Mouse (Mus musculus) hindbrain, embryonic 15.5 days (tissue): ENCODE results near the gene Col16a1. TPM values are rescaled to one million over a fixed set of nuclear protein-coding genes. Genes with fewer than 3 reads are reported as not detected.

Source experiments
- ATAC-seq: fragments of 200-750 bp; cut with Nextera tagmentation; 2 replicates; pipeline ENCODE4 v1.8.0; 2017; ENCODE audit warnings: low read depth, moderate number of reproducible peaks, moderate TSS enrichment; ENCODE audit not compliant: low FRiP score
- H3K27ac ChIP-seq: fragments of 300-500 bp; sonication (generic); replicated peaks from 2 replicates; pipeline ENCODE4 v1.5.1; 2015; ENCODE audit warnings: mild to moderate bottlenecking, inconsistent platforms
- H3K27me3 ChIP-seq: fragments of 300-500 bp; sonication (generic); 2 replicates; pipeline ENCODE4 v1.6.1; 2015; ENCODE audit warnings: control low read depth, inconsistent platforms
- H3K36me3 ChIP-seq: fragments of 300-500 bp; sonication (generic); 2 replicates; pipeline ENCODE4 v1.6.1; 2015; ENCODE audit warnings: control low read depth, inconsistent platforms
- H3K4me1 ChIP-seq: fragments of 300-500 bp; sonication (generic); replicated peaks from 2 replicates; pipeline ENCODE4 v1.6.1; 2015; ENCODE audit warnings: control low read depth, inconsistent platforms
- H3K4me2 ChIP-seq: fragments of 300-500 bp; sonication (generic); 2 replicates; pipeline ENCODE4 v1.6.1; 2015; ENCODE audit warnings: moderate library complexity, mild to moderate bottlenecking, inconsistent platforms
- H3K4me3 ChIP-seq: fragments of 300-500 bp; sonication (generic); 2 replicates; pipeline ENCODE4 v1.5.1; 2015; ENCODE audit warnings: mild to moderate bottlenecking, inconsistent platforms
- H3K9ac ChIP-seq: fragments of 300-500 bp; sonication (generic); 2 replicates; pipeline ENCODE4 v1.6.1; 2015; ENCODE audit warnings: inconsistent platforms
- H3K9me3 ChIP-seq: fragments of 300-500 bp; sonication (generic); 2 replicates; pipeline ENCODE4 v1.6.1; 2016; ENCODE audit warnings: control low read depth, inconsistent platforms
- WGBS: fragments of 180-500 bp; shearing (Covaris S2); methylation state at CpG from one replicate; pipeline ENCODE4 v1.1.7; 2015; 5-methylcytosine and 5-hydroxymethylcytosine counted together
- polyA plus RNA-seq: library from polyadenylated mRNA; unstranded; fragments of >200 nt; fragmentation: Nextera tagmentation; extraction: Ambion mirVana; gene quantifications from 2 replicates; pipeline ENCODE4 v1.2.1, GENCODE M21; 2015

Gene Col16a1
- polyA plus RNA-seq, 1 experiment from 2014 or later, result 13.4 TPM

GRCm38 (mm10) chr4:130121560-130121959 lies 73.9 kb downstream of the Col16a1 start:
- Histone ChIP-seq H3K27me3 (no peaks in the 10 kb centered on the region), H3K9me3 (no peaks in the 10 kb centered on the region), H3K9ac (no peak overlapping the region), H3K4me2 (no peak overlapping the region), H3K27ac (no peak overlapping the region), H3K4me1 (no peaks in the 10 kb centered on the region), H3K4me3 (no peak overlapping the region), H3K36me3 (peaks cover 16% of the 10 kb centered on the region)
- WGBS, result 71% methylated on average over 8 of the region's 8 CpGs
- no peak for ATAC-seq

DNA sequence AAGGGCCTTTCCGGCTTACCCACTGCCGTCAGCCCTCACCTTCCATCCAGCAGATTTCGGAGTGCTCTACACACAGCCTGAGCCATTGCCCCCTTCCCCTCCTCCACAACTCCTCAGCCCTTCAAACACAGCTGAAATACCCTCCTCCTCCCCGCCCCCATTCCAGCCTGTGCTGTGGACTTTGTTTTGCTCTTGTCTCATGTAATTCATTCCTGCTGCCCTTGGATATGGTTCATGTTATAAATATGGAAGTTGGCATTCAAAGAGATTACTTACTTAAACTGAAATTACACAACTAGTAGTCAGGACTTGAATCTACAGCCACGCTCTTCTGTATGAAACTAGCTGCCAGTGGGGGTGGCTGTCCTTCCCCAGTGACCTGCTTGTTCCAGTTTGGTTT lies 75.4 kb downstream of the Col16a1 start:
- no peak overlapping the region for H3K9ac ChIP-seq
- H3K27ac ChIP-seq, result no peak overlapping the region
- H3K9me3 ChIP-seq, result no peaks in the 10 kb centered on the region
- H3K36me3 ChIP-seq, result peaks cover 19% of the 10 kb centered on the region
- no peak overlapping the region for H3K4me3 ChIP-seq
- WGBS, result 89% methylated on average over 5 of the region's 5 CpGs
- no peaks in the 10 kb centered on the region for H3K4me1 ChIP-seq
- H3K4me2 ChIP-seq, result no peak overlapping the region
- ATAC-seq, result no peak
- H3K27me3 ChIP-seq, result no peaks in the 10 kb centered on the region

GRCm38 (mm10) chr4:130124110-130124509 lies 76.5 kb downstream of the Col16a1 start:
- H3K36me3 ChIP-seq, result peaks cover 19% of the 10 kb centered on the region
- H3K9ac ChIP-seq, result no peak overlapping the region
- no peaks in the 10 kb centered on the region for H3K9me3 ChIP-seq
- WGBS, result 93% methylated on average over 4 of the region's 4 CpGs
- no peaks in the 10 kb centered on the region for H3K4me1 ChIP-seq
- no peak overlapping the region for H3K4me3 ChIP-seq
- no peak overlapping the region for H3K27ac ChIP-seq
- no peaks in the 10 kb centered on the region for H3K27me3 ChIP-seq
- no peak for ATAC-seq
- no peak overlapping the region for H3K4me2 ChIP-seq

GRCm38 (mm10) chr4:130125164-130125563 lies 77.5 kb downstream of the Col16a1 start:
- no peaks in the 10 kb centered on the region for H3K27me3 ChIP-seq
- no peaks in the 10 kb centered on the region for H3K4me1 ChIP-seq
- no peak for ATAC-seq
- no peak overlapping the region for H3K4me2 ChIP-seq
- H3K9ac ChIP-seq, result no peak overlapping the region
- H3K4me3 ChIP-seq, result no peak overlapping the region
- no peak overlapping the region for H3K27ac ChIP-seq
- WGBS, result 88% methylated on average over 6 of the region's 6 CpGs
- peaks cover 19% of the 10 kb centered on the region for H3K36me3 ChIP-seq
- H3K9me3 ChIP-seq, result no peaks in the 10 kb centered on the region

- Histone ChIP-seq H3K9ac (no peak overlapping the region), H3K4me3 (no peak overlapping the region), H3K9me3 (no peaks in the 10 kb centered on the region), H3K27ac (no peak overlapping the region), H3K4me1 (no peaks in the 10 kb centered on the region), H3K27me3 (no peaks in the 10 kb centered on the region), H3K36me3 (peaks cover 19% of the 10 kb centered on the region), H3K4me2 (no peak overlapping the region)
- ATAC-seq, result no peak
- WGBS, result 87% methylated on average over 5 of the region's 5 CpGs
Observed at GRCm38 (mm10) chr4:130125935-130126334, 78.3 kb downstream of the Col16a1 start.

- no peak overlapping the region for H3K4me2 ChIP-seq
- no peaks in the 10 kb centered on the region for H3K4me1 ChIP-seq
- H3K9ac ChIP-seq, result no peak overlapping the region
- ATAC-seq, result no peak
- peaks cover 19% of the 10 kb centered on the region for H3K36me3 ChIP-seq
- no peaks in the 10 kb centered on the region for H3K27me3 ChIP-seq
- no peak overlapping the region for H3K27ac ChIP-seq
- 94% methylated on average over 5 of the region's 5 CpGs for WGBS
- no peaks in the 10 kb centered on the region for H3K9me3 ChIP-seq
- H3K4me3 ChIP-seq, result no peak overlapping the region
Observed at GRCm38 (mm10) chr4:130128907-130129306, 81.3 kb downstream of the Col16a1 start.

DNA sequence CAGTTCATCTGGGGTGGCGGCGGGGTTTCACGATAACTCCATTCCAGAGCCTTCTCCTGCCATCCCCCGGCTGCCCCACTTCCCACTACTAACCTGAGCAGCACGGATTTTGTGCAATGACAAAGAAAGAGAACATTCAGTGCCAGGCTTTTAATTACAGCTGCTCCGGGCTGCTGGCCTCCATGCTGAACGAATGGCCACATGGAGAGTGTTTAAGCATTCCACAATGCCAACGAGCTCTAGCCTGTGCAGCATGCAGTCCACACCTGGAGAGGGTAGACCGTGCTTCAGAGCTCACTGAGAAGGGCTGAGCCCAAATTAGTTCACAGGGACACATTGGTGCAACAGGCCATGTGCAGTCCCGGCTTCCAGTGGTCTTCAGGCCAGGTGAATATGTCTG lies 82.4 kb downstream of the Col16a1 start:
- ATAC-seq, result no peak
- no peaks in the 10 kb centered on the region for H3K4me1 ChIP-seq
- no peak overlapping the region for H3K9ac ChIP-seq
- H3K36me3 ChIP-seq, result peaks cover 14% of the 10 kb centered on the region
- H3K27ac ChIP-seq, result no peak overlapping the region
- no peak overlapping the region for H3K4me2 ChIP-seq
- 77% methylated on average over 10 of the region's 10 CpGs for WGBS
- H3K27me3 ChIP-seq, result no peaks in the 10 kb centered on the region
- H3K4me3 ChIP-seq, result no peak overlapping the region
- H3K9me3 ChIP-seq, result no peaks in the 10 kb centered on the region

DNA sequence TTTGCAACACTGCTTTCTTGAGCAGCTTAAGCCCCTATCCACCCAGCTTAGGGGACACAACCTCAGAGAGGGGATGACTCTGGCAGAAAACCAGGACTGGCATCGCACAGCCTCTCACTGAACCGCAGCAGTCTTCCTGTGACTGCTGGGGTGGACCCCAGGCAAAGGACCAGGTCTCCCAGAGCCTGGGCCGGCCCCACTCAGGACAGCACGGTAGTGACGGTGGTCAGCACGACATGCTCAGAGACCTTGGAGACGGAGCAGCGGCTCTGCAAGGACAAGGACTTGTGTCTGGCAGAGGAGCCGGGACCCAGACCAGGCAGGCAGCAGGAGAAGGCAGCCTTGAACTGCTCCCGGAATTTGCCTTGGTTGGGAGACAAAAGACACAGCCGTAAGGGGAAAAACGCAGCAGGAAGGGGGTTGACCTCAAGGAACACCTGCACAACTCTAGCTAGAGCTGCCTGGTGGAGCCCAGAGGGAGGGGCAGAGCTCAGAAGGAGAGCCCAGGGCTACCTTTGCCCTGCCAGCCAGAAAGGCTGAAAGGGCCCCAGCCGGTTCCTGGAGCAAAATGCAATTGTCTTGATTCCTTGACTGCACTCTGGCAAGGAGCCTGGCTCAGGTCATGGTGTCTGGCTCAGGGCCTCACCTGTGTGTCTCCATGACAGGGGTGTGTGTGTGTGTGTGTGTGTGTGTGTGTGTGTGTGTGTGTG lies 83.2 kb downstream of the Col16a1 start:
- Histone ChIP-seq H3K36me3 (peaks cover 8% of the 10 kb centered on the region), H3K9ac (no peak overlapping the region), H3K4me3 (no peak overlapping the region), H3K4me1 (no peaks in the 10 kb centered on the region), H3K27ac (no peak overlapping the region), H3K9me3 (no peaks in the 10 kb centered on the region), H3K4me2 (no peak overlapping the region), H3K27me3 (0 out of 2 replicates have a peak, but pooled peaks cover 2% of the 10 kb centered on the region)
- no peak for ATAC-seq
- 56% methylated on average over 13 of the region's 13 CpGs for WGBS

DNA sequence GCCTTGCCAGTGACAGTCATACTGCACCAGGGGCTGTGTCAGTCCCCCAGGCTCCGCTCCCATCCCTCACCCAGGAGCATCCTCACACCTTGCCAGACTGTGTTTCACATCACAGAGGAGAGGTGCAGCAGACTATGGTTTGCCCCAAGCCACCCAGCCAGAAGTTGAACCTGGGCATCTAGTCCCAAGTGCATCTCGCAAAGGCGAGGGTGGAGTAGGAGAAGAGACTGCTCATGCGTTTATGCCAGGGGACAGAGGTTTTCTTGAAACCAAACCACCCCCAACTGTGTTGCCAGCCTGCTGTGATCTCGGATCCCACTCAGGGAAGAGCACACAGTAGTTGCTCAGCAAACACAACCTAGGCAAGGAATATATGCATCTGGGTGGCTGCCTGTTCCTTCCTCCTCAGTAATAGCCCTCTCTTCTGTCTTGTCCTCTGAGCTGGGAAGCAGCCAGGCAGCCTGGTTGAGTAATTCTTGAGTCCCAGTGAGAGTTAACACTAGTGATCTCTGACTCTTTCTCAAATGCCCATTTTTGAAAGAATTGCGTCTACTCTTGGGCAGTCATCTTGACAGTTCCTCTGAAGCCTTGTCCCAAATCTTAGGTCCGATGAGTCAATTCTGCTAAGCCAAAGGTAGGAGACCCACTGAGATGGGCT lies 83.9 kb downstream of the Col16a1 start:
- no peak overlapping the region for H3K9ac ChIP-seq
- H3K4me3 ChIP-seq, result no peak overlapping the region
- 85% methylated on average over 7 of the region's 7 CpGs for WGBS
- no peaks in the 10 kb centered on the region for H3K4me1 ChIP-seq
- H3K9me3 ChIP-seq, result no peaks in the 10 kb centered on the region
- no peak for ATAC-seq
- 0 out of 2 replicates have a peak, but pooled peaks cover 6% of the 10 kb centered on the region for H3K27me3 ChIP-seq
- H3K36me3 ChIP-seq, result peaks cover 4% of the 10 kb centered on the region; the same call in 1 of the 2 replicates
- H3K4me2 ChIP-seq, result no peak overlapping the region
- H3K27ac ChIP-seq, result no peak overlapping the region

DNA sequence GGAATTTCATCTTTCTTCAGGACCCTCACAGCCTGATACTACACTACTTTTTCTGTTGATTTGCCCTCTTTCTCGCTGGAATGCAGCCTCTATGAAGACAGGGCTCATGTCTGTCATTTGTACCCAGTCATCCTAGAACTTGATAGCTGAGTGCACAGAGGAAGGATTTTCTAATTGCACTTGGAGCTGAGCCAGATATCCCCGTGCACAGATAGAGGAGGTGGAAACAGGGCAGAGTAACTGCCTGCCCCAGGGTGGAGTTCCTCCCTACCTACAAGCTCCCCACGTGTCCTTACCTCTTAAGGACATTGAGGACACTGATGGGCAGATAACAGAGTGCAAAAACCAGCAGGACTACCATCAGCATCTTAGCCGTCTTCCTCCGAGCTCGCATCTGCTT lies 85.8 kb downstream of the Col16a1 start:
- ATAC-seq, result no peak
- WGBS, result 68% methylated on average over 6 of the region's 6 CpGs
- H3K9ac ChIP-seq, result no peak overlapping the region
- no peak overlapping the region for H3K27ac ChIP-seq
- no peaks in the 10 kb centered on the region for H3K36me3 ChIP-seq
- peaks cover 17% of the 10 kb centered on the region for H3K27me3 ChIP-seq
- no peaks in the 10 kb centered on the region for H3K9me3 ChIP-seq
- no peak overlapping the region for H3K4me2 ChIP-seq
- peaks cover 5% of the 10 kb centered on the region for H3K4me1 ChIP-seq
- H3K4me3 ChIP-seq, result no peak overlapping the region

DNA sequence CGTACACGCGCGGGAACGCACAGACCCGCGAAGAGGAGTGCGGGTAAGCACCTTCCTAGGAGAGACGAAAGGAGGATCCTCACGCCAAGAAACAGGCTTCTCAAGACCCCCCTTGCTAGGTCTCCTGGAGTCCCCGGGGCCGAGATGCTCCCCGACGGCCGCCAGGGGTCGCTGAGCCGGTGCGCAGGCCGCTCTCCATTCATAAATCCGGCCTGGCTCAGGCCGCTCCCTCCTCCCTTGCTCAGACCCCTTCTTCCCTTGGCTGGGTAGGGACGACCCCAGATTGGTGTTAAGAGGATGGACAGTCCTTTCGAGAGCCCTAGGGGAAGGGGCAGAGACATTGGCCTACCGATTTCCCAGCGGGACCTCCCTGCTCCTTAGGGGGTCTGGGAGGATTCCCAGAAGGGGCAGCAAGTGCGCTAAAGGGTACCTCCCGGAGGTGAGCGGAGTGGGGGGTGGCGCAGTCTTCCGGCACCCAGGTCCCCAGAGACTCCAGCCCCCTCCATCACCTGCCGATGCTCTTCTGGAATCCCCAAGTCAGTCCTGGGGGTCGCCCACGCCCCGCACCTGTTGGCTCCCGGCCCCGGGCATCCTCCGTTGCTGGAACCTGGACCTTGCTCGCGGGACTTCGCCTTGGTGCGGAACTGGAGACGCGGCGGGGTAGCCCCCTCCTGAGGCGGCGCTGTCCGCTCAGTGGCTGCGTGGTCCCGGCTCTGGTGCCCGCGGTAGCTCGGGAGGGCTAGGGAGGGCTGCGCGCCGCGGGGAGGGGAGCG lies 91.0 kb downstream of the Col16a1 start:
- no peaks in the 10 kb centered on the region for H3K9me3 ChIP-seq
- H3K9ac ChIP-seq, result peak overlapping the region; percentile 34
- H3K4me3 ChIP-seq, result peak overlapping the region; percentile 43
- H3K4me1 ChIP-seq, result peaks cover 27% of the 10 kb centered on the region
- under 1% methylated on average over 56 of the region's 57 CpGs for WGBS
- no peak overlapping the region for H3K27ac ChIP-seq
- peaks cover 34% of the 10 kb centered on the region for H3K27me3 ChIP-seq
- H3K4me2 ChIP-seq, result peak overlapping the region; percentile 94
- H3K36me3 ChIP-seq, result no peaks in the 10 kb centered on the region
- peak; percentile 64 for ATAC-seq

GRCm38 (mm10) chr4:130139214-130139492 lies 91.5 kb downstream of the Col16a1 start, which contains the start of gene Hcrtr1:
Gene Hcrtr1 (minus strand): TSS chr4:130139359.
- under 1% methylated on average over 15 of the region's 15 CpGs for WGBS
- Histone ChIP-seq H3K4me3 (peak within 1 kb of the TSS; percentile 43), H3K36me3 (no peaks in the 10 kb centered on the region), H3K4me2 (peak within 1 kb of the TSS; percentile 94), H3K9me3 (no peaks in the 10 kb centered on the region), H3K27ac (no peak within 1 kb of the TSS), H3K4me1 (peaks cover 27% of the 10 kb centered on the region), H3K27me3 (peaks cover 34% of the 10 kb centered on the region), H3K9ac (peak within 1 kb of the TSS; percentile 34)
- no peak for ATAC-seq
